Mouse (Mus musculus): ENCODE measurements around the gene Ctcfl. TPM values are rescaled to one million over a fixed set of nuclear protein-coding genes. Genes with fewer than 3 reads are reported as not detected.

The Ctcfl gene
- polyA plus RNA-seq (2014; fragmentation: Nextera tagmentation; extraction: Ambion mirVana): 0.19 and 0.65 TPM in 2 replicates

DNA sequence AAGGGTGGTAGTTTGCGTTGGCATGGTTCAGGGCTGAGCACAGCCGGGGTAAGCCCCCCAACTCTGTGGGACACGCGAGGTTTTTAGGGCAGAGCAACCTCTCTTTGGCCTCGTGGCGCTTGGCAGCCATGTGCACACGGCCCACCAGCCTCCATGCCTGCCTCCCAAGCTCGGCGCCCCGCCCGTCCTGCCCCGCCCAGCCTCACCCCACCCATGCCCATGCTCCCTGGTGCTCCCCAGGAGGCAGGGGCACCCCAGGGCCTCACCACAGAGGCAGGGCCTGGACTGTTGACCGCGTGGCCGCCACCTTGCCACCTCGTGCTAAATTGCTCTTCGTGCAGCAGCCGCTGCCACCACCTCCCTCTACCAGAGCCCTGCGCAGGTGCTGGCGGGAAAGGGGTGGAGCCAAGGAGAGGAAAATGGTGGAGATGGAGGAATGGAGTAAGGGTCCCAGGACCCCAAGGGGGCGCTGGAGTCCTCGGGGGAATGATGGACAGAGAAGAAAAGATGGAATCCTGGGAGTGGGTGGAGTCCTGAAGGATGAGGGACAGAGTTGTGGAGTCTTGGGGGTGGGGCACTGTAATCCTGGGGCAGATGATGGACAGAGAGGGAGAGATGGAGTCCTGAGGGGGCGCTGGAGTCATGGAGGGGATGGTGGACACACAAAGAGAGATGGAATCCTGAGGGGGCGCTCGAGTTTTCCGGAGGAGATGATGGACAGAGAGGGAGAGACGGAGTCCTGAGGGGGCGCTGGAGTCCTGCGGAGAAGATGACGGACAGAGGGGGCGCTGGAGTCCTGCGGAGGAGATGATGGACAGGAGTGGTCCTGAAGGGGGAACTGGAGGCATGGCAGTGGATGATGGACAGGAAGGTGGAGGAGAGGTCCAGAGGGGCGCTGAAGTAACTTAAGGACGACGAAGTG, at the start of gene Ctcfl:
Ctcfl (minus strand) TSS at position 503 of the 922 bp plus-strand sequence.
- WGBS: 83% methylated on average over 35 of the region's 35 CpGs
- H3K4me1 ChIP-seq (ENCODE audit: control insufficient read depth in 2 of 2, insufficient read depth in 2 of 2, low read length in 2 of 2): no peaks in the 10 kb centered on the region
- H3K4me3 ChIP-seq (ENCODE audit: control insufficient read depth in 1 of 2, insufficient read depth in 1 of 2, low read depth in 1 of 2, low read length in 2 of 2): no peak within 1 kb of the TSS
- no peaks in the 10 kb centered on the region for H3K27me3 ChIP-seq (ENCODE audit: control insufficient read depth, insufficient read depth, low read length)
- 0 out of 2 replicates have a peak, but pooled peaks cover 3% of the 10 kb centered on the region for H3K9me3 ChIP-seq (ENCODE audit: control insufficient read depth, low read length)
- H3K36me3 ChIP-seq (ENCODE audit: control insufficient read depth, insufficient read depth, low read length): no peaks in the 10 kb centered on the region
- no peak for ATAC-seq (ENCODE audit: insufficient number of reproducible peaks, insufficient read depth, low FRiP score, low read depth)
- no peak within 1 kb of the TSS for H3K9ac ChIP-seq (ENCODE audit: low read length)
- H3K4me2 ChIP-seq (ENCODE audit: low read length): no peak within 1 kb of the TSS
- H3K27ac ChIP-seq (replicated peaks in 1 of 2; ENCODE audit: control insufficient read depth in 1 of 2, insufficient read depth in 1 of 2, low read depth in 2 of 2, low read length in 2 of 2): no peak within 1 kb of the TSS

DNA sequence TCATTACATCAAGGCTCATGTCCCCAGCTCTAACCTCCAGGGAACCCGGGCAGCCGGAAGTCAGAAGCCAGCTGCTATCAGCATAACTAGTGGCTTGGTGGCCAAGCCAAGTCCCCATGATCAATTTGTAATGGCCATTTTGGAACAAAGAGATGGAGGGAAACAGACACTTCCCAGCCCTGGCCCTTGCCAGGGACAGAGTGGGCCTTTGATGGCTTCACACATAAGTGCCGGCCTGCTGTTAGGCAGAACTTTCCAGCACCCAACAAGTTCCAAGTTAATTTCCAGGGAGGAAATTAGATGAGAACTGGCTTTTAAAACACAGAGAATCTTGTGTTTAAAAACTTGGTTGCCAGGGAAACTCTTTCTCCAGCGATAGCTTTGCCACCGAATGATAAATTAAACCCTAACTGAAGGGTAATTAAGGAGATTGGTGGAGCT, 49.1 kb upstream of the Ctcfl start:
- Histone ChIP-seq H3K9ac (ENCODE audit: low read length) (no peak overlapping the region), H3K27ac (replicated peaks in 1 of 2; ENCODE audit: control insufficient read depth in 1 of 2, insufficient read depth in 1 of 2, low read depth in 2 of 2, low read length in 2 of 2) (no peak overlapping the region), H3K9me3 (ENCODE audit: control insufficient read depth, low read length) (no peaks in the 10 kb centered on the region), H3K4me1 (ENCODE audit: control insufficient read depth in 2 of 2, insufficient read depth in 2 of 2, low read length in 2 of 2) (peaks cover 14 to 17% of the 10 kb centered on the region in 2 experiments), H3K4me3 (ENCODE audit: control insufficient read depth in 1 of 2, insufficient read depth in 1 of 2, low read depth in 1 of 2, low read length in 2 of 2) (no peak overlapping the region), H3K27me3 (ENCODE audit: control insufficient read depth, insufficient read depth, low read length) (peaks cover 7% of the 10 kb centered on the region; the same call in 1 of the 2 replicates), H3K36me3 (ENCODE audit: control insufficient read depth, insufficient read depth, low read length) (no peaks in the 10 kb centered on the region), H3K4me2 (ENCODE audit: low read length) (no peak overlapping the region)
- WGBS: 72% methylated on average over 5 of the region's 5 CpGs
- no peak for ATAC-seq (ENCODE audit: insufficient number of reproducible peaks, insufficient read depth, low FRiP score, low read depth)

DNA sequence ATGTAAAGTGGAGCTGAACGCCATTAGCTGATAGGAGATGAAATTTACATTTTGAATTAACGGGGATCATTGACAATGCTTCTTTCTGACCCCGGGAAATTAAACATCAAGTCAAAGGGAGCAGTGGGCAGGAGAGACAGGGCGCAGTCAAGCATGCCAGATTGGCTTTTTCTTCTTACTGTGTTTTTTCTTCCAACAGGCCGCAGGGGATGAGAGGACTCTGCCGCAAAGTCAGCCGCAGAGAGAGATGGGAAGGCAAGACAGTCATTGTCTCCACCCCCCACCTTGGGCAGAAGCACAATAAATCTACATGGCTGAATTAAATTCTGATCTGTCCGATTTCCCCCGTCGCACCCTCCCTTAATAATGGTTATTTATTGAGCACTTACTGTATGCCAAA, 46.0 kb upstream of the Ctcfl start:
- H3K9ac ChIP-seq (ENCODE audit: low read length): no peak overlapping the region
- no peak overlapping the region for H3K27ac ChIP-seq (replicated peaks in 1 of 2; ENCODE audit: control insufficient read depth in 1 of 2, insufficient read depth in 1 of 2, low read depth in 2 of 2, low read length in 2 of 2)
- no peaks in the 10 kb centered on the region for H3K9me3 ChIP-seq (ENCODE audit: control insufficient read depth, low read length)
- H3K4me2 ChIP-seq (ENCODE audit: low read length): no peak overlapping the region
- no peak overlapping the region for H3K4me3 ChIP-seq (ENCODE audit: control insufficient read depth in 1 of 2, insufficient read depth in 1 of 2, low read depth in 1 of 2, low read length in 2 of 2)
- ATAC-seq (ENCODE audit: insufficient number of reproducible peaks, insufficient read depth, low FRiP score, low read depth): no peak
- H3K36me3 ChIP-seq (ENCODE audit: control insufficient read depth, insufficient read depth, low read length): no peaks in the 10 kb centered on the region
- 0 out of 2 replicates have a peak, but pooled peaks cover 2% of the 10 kb centered on the region for H3K27me3 ChIP-seq (ENCODE audit: control insufficient read depth, insufficient read depth, low read length)
- no peaks in the 10 kb centered on the region for H3K4me1 ChIP-seq (ENCODE audit: control insufficient read depth in 2 of 2, insufficient read depth in 2 of 2, low read length in 2 of 2)
- 81% methylated on average over 10 of the region's 10 CpGs for WGBS

DNA sequence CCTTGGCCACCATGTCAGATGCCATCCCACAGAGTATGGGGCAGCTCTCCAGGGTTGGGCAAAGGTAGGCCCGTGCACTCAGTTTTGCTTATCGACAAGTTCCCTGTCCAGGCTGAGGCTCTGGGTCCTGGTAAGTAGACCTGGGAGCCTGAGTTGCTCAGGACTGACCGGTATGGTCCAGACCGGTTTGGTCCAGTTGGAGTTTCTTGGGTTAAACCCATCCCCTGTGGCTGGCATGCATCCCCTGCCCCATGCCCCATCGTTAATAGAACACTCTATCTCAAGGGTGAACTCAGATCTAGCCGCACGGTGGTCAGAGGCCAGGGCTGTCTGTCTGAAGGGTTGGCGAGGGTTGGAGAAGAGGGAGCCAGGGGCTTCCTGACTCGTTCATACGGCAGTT, 45.6 kb upstream of the Ctcfl start:
- 78% methylated on average over 10 of the region's 10 CpGs for WGBS
- no peak overlapping the region for H3K4me2 ChIP-seq (ENCODE audit: low read length)
- H3K4me1 ChIP-seq (ENCODE audit: control insufficient read depth in 2 of 2, insufficient read depth in 2 of 2, low read length in 2 of 2): no peaks in the 10 kb centered on the region
- H3K9ac ChIP-seq (ENCODE audit: low read length): no peak overlapping the region
- no peak overlapping the region for H3K4me3 ChIP-seq (ENCODE audit: control insufficient read depth in 1 of 2, insufficient read depth in 1 of 2, low read depth in 1 of 2, low read length in 2 of 2)
- no peaks in the 10 kb centered on the region for H3K36me3 ChIP-seq (ENCODE audit: control insufficient read depth, insufficient read depth, low read length)
- H3K27me3 ChIP-seq (ENCODE audit: control insufficient read depth, insufficient read depth, low read length): no peaks in the 10 kb centered on the region
- no peak for ATAC-seq (ENCODE audit: insufficient number of reproducible peaks, insufficient read depth, low FRiP score, low read depth)
- H3K27ac ChIP-seq (replicated peaks in 1 of 2; ENCODE audit: control insufficient read depth in 1 of 2, insufficient read depth in 1 of 2, low read depth in 2 of 2, low read length in 2 of 2): no peak overlapping the region
- H3K9me3 ChIP-seq (ENCODE audit: control insufficient read depth, low read length): no peaks in the 10 kb centered on the region

DNA sequence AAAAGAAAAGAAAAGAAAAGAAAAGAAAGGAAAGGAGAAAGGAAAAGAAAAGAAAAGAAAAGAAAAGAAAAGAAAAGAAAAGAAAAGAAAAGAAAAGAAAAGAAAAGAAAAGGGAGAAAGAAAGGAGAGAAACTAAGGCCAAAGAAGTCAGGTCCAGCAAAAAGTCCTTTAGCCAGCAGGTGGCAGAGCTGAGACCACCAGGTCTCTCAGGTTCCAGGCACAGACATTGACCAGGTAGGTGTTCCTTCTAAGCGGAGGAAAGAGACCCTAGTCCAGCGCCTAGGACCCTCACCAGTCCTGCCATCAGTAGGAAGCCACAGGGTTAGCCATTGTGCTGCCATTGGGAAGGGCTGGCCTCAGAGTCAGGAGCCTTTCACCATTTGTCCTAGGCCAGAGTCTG, 45.0 kb upstream of the Ctcfl start:
- Histone ChIP-seq H3K9ac (ENCODE audit: low read length) (no peak overlapping the region), H3K4me1 (ENCODE audit: control insufficient read depth in 2 of 2, insufficient read depth in 2 of 2, low read length in 2 of 2) (peaks cover 0 to 3% of the 10 kb centered on the region in 2 experiments; a peak in 1 of 4 replicates), H3K27ac (replicated peaks in 1 of 2; ENCODE audit: control insufficient read depth in 1 of 2, insufficient read depth in 1 of 2, low read depth in 2 of 2, low read length in 2 of 2) (no peak overlapping the region), H3K4me3 (ENCODE audit: control insufficient read depth in 1 of 2, insufficient read depth in 1 of 2, low read depth in 1 of 2, low read length in 2 of 2) (no peak overlapping the region), H3K4me2 (ENCODE audit: low read length) (no peak overlapping the region), H3K36me3 (ENCODE audit: control insufficient read depth, insufficient read depth, low read length) (no peaks in the 10 kb centered on the region), H3K27me3 (ENCODE audit: control insufficient read depth, insufficient read depth, low read length) (no peaks in the 10 kb centered on the region), H3K9me3 (ENCODE audit: control insufficient read depth, low read length) (no peaks in the 10 kb centered on the region)
- no peak for ATAC-seq (ENCODE audit: insufficient number of reproducible peaks, insufficient read depth, low FRiP score, low read depth)
- 48% methylated on average over 2 of the region's 2 CpGs for WGBS

DNA sequence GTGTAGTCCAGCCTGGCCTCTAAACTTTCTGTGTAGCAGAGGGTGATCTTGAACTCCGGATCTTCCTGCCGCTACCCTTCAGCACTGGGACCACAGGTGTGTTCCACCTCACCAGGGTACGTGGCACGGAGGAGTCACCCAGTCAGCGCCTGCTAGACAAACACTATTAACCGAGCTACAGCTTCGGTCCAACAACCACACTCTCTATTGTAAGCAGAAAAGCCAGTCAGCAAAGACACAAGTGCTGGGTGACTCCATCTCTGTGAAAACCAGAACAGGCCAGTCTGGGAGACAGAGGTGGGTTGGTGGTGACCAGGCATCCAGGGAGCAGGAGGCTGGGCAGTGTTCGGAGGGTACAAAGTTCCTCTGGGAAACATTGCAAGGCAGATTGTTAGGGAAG, 44.1 kb upstream of the Ctcfl start:
- ATAC-seq (ENCODE audit: insufficient number of reproducible peaks, insufficient read depth, low FRiP score, low read depth): no peak
- WGBS: 82% methylated on average over 8 of the region's 8 CpGs

DNA sequence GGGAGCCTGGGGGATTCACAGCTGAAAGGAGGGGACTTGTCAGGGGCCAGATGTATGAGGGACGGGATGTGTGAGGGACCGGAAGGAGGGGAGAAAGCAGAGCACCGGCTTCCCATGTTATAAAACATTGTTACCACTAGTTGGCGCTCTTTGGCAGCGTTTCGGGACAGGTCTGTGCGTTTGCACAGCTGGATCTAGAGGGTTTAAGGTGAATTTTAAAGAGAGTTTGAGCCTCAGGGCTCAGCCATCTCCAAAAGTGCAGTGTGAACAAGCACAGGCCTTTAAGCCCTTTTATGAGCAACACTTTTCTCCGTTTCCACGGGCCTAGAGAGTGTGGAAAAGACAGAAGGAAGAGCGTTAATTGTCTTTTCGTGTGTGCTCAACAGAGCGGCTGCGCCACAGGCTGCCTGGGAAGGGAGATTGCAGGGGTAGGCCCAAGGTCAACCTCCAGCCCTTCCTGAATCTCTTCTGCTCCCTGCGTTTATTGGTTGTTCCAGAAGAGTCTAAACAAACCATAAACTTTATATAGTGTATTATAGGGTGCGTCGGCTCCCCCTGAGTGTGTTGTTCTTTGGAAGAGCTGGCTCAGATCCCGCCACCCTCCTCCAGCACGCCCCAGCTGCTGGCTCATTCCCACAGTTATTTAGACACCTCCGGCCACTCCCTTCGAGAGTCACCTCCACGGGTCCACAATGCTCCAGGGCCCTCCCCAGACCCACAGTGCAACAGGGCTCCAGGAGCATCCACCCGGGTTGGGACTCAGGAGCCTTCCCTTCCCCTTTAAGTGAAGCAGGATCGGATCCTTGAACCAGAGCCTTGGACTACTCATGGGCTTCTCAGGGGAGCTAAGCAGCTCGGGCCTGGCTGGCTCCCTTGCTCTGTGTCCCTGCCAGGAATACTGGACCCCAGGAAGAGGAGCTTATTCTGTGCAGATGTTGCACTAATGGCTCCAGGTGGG, 40.3 kb upstream of the Ctcfl start:
- Histone ChIP-seq H3K36me3 (ENCODE audit: control insufficient read depth, insufficient read depth, low read length) (no peaks in the 10 kb centered on the region), H3K4me2 (ENCODE audit: low read length) (peak overlapping the region; percentile 36; the same call in 1 of the 2 replicates), H3K9me3 (ENCODE audit: control insufficient read depth, low read length) (no peaks in the 10 kb centered on the region), H3K4me3 (ENCODE audit: control insufficient read depth in 1 of 2, insufficient read depth in 1 of 2, low read depth in 1 of 2, low read length in 2 of 2) (no peak overlapping the region), H3K9ac (ENCODE audit: low read length) (no peak overlapping the region), H3K27ac (replicated peaks in 1 of 2; ENCODE audit: control insufficient read depth in 1 of 2, insufficient read depth in 1 of 2, low read depth in 2 of 2, low read length in 2 of 2) (peak overlapping the region in 1 of 2 experiments; percentile 47; a peak in 2 of 4 replicates), H3K27me3 (ENCODE audit: control insufficient read depth, insufficient read depth, low read length) (no peaks in the 10 kb centered on the region), H3K4me1 (ENCODE audit: control insufficient read depth in 2 of 2, insufficient read depth in 2 of 2, low read length in 2 of 2) (peaks cover 0 to 4% of the 10 kb centered on the region in 2 experiments; a peak in 1 of 4 replicates)
- WGBS: 55% methylated on average over 24 of the region's 24 CpGs
- ATAC-seq (ENCODE audit: insufficient number of reproducible peaks, insufficient read depth, low FRiP score, low read depth): peak; percentile 41

More for the DNA sequence above, 44.1 kb upstream of the Ctcfl start:
- Histone ChIP-seq H3K4me3 (ENCODE audit: control insufficient read depth in 1 of 2, insufficient read depth in 1 of 2, low read depth in 1 of 2, low read length in 2 of 2) (no peak overlapping the region), H3K27me3 (ENCODE audit: control insufficient read depth, insufficient read depth, low read length) (no peaks in the 10 kb centered on the region), H3K9me3 (ENCODE audit: control insufficient read depth, low read length) (no peaks in the 10 kb centered on the region), H3K4me2 (ENCODE audit: low read length) (no peak overlapping the region), H3K9ac (ENCODE audit: low read length) (no peak overlapping the region), H3K27ac (replicated peaks in 1 of 2; ENCODE audit: control insufficient read depth in 1 of 2, insufficient read depth in 1 of 2, low read depth in 2 of 2, low read length in 2 of 2) (no peak overlapping the region), H3K4me1 (ENCODE audit: control insufficient read depth in 2 of 2, insufficient read depth in 2 of 2, low read length in 2 of 2) (peaks cover 0 to 4% of the 10 kb centered on the region in 2 experiments; a peak in 1 of 4 replicates), H3K36me3 (ENCODE audit: control insufficient read depth, insufficient read depth, low read length) (no peaks in the 10 kb centered on the region)
